Mouse (Mus musculus): ENCODE data around the gene Nhlh1. TPM values are rescaled to one million over a fixed set of nuclear protein-coding genes. Genes with fewer than 3 reads are reported as not detected.

Nhlh1 gene
- polyA plus RNA-seq, 1 experiment, result not detected

- no peak for TF ChIP-seq FLI1 (IDR thresholded peaks at IDR 0.05; ENCODE audit: low read length)
- TF ChIP-seq GATA1 (IDR thresholded peaks at IDR 0.05; ENCODE audit: borderline replicate concordance, low read length), result no peak
- Histone ChIP-seq H3K4me3 (replicated peaks) (peak within 1 kb of the TSS; percentile 92), H3K9me3 (no peaks in the 10 kb centered on the region), H3K4me1 (peaks cover 25% of the 10 kb centered on the region), H3K27me3 (replicated peaks) (peaks cover 32% of the 10 kb centered on the region), H3K36me3 (replicated peaks; ENCODE audit: low read length) (no peaks in the 10 kb centered on the region)
These were observed 28.7 kb downstream of the Nhlh1 start, which contains the start of gene Vangl2 for GRCm38 (mm10) chr1:172028394-172029275. Gene Vangl2, minus strand, starts transcription at chr1:172028444.

GRCm38 (mm10) chr1:172027809-172028102 lies 29.6 kb downstream of the Nhlh1 start:
- Histone ChIP-seq H3K4me3 (replicated peaks) (peak overlapping the region; percentile 92), H3K9me3 (no peaks in the 10 kb centered on the region), H3K4me1 (peaks cover 25% of the 10 kb centered on the region), H3K36me3 (replicated peaks; ENCODE audit: low read length) (no peaks in the 10 kb centered on the region), H3K27me3 (replicated peaks) (peaks cover 34% of the 10 kb centered on the region)
- TF ChIP-seq GATA1 (IDR thresholded peaks at IDR 0.05; ENCODE audit: borderline replicate concordance, low read length), result no peak
- no peak for TF ChIP-seq FLI1 (IDR thresholded peaks at IDR 0.05; ENCODE audit: low read length)

- peak overlapping the region; percentile 92 for H3K4me3 ChIP-seq (replicated peaks)
- no peaks in the 10 kb centered on the region for H3K9me3 ChIP-seq
- H3K36me3 ChIP-seq (replicated peaks; ENCODE audit: low read length), result no peaks in the 10 kb centered on the region
- TF ChIP-seq FLI1 (IDR thresholded peaks at IDR 0.05; ENCODE audit: low read length) (no peak), GATA1 (IDR thresholded peaks at IDR 0.05; ENCODE audit: borderline replicate concordance, low read length) (no peak)
- H3K27me3 ChIP-seq (replicated peaks), result peaks cover 34% of the 10 kb centered on the region
- H3K4me1 ChIP-seq, result peaks cover 25% of the 10 kb centered on the region
These were observed 30.2 kb downstream of the Nhlh1 start for GRCm38 (mm10) chr1:172027010-172027808.

GRCm38 (mm10) chr1:172026201-172026901 lies 31.0 kb downstream of the Nhlh1 start:
- Histone ChIP-seq H3K4me1 (peaks cover 25% of the 10 kb centered on the region), H3K36me3 (replicated peaks; ENCODE audit: low read length) (no peaks in the 10 kb centered on the region), H3K27me3 (replicated peaks) (peaks cover 36% of the 10 kb centered on the region), H3K4me3 (replicated peaks) (peak overlapping the region; percentile 92), H3K9me3 (no peaks in the 10 kb centered on the region)
- no peak for TF ChIP-seq GATA1 (IDR thresholded peaks at IDR 0.05; ENCODE audit: borderline replicate concordance, low read length)
- TF ChIP-seq FLI1 (IDR thresholded peaks at IDR 0.05; ENCODE audit: low read length), result no peak

- H3K4me3 ChIP-seq (replicated peaks), result no peak overlapping the region
These were observed 32.0 kb downstream of the Nhlh1 start for GRCm38 (mm10) chr1:172025201-172025904.

GRCm38 (mm10) chr1:172024140-172024895 lies 33.1 kb downstream of the Nhlh1 start:
- H3K36me3 ChIP-seq (replicated peaks; ENCODE audit: low read length), result no peaks in the 10 kb centered on the region
- peaks cover 38% of the 10 kb centered on the region for H3K4me1 ChIP-seq
- H3K9me3 ChIP-seq, result no peaks in the 10 kb centered on the region
- H3K27me3 ChIP-seq (replicated peaks), result peaks cover 36% of the 10 kb centered on the region
- H3K4me3 ChIP-seq (replicated peaks), result no peak overlapping the region
- no peak for TF ChIP-seq FLI1 (IDR thresholded peaks at IDR 0.05; ENCODE audit: low read length)
- no peak for TF ChIP-seq GATA1 (IDR thresholded peaks at IDR 0.05; ENCODE audit: borderline replicate concordance, low read length)

More at GRCm38 (mm10) chr1:172025201-172025904, 32.0 kb downstream of the Nhlh1 start:
- TF ChIP-seq FLI1 (IDR thresholded peaks at IDR 0.05; ENCODE audit: low read length), result no peak
- TF ChIP-seq GATA1 (IDR thresholded peaks at IDR 0.05; ENCODE audit: borderline replicate concordance, low read length), result no peak
- no peaks in the 10 kb centered on the region for H3K36me3 ChIP-seq (replicated peaks; ENCODE audit: low read length)
- H3K4me1 ChIP-seq, result peaks cover 28% of the 10 kb centered on the region
- H3K9me3 ChIP-seq, result no peaks in the 10 kb centered on the region
- H3K27me3 ChIP-seq (replicated peaks), result peaks cover 36% of the 10 kb centered on the region

GRCm38 (mm10) chr1:172019863-172020521 lies 37.4 kb downstream of the Nhlh1 start:
- Histone ChIP-seq H3K4me1 (peaks cover 53% of the 10 kb centered on the region), H3K4me3 (replicated peaks) (no peak overlapping the region), H3K9me3 (no peaks in the 10 kb centered on the region), H3K27me3 (replicated peaks) (peaks cover 14% of the 10 kb centered on the region), H3K36me3 (replicated peaks; ENCODE audit: low read length) (no peaks in the 10 kb centered on the region)
- TF ChIP-seq FLI1 (IDR thresholded peaks at IDR 0.05; ENCODE audit: low read length) (no peak), GATA1 (IDR thresholded peaks at IDR 0.05; ENCODE audit: borderline replicate concordance, low read length) (no peak)

GRCm38 (mm10) chr1:172019339-172019738 lies 38.0 kb downstream of the Nhlh1 start:
- Histone ChIP-seq H3K4me3 (replicated peaks) (no peak overlapping the region), H3K36me3 (replicated peaks; ENCODE audit: low read length) (no peaks in the 10 kb centered on the region), H3K4me1 (peaks cover 54% of the 10 kb centered on the region), H3K9me3 (no peaks in the 10 kb centered on the region), H3K27me3 (replicated peaks) (peaks cover 9% of the 10 kb centered on the region)
- TF ChIP-seq GATA1 (IDR thresholded peaks at IDR 0.05; ENCODE audit: borderline replicate concordance, low read length) (no peak), FLI1 (IDR thresholded peaks at IDR 0.05; ENCODE audit: low read length) (no peak)

Data from megakaryocyte, embryonic 14.5 days (primary cell).